Mouse (Mus musculus) bone marrow, adult 2 months (tissue): ENCODE measurements around the gene Il23a.

Experiments
- CTCF ChIP-seq: fragments of 200-500 bp; IDR thresholded peaks from 2 replicates; pipeline ENCODE4 v1.5.1; 2011; ENCODE audit warnings: low read length, control low read depth; ENCODE audit not compliant: control insufficient read depth, insufficient read depth
- POLR2A ChIP-seq: fragments of 200-500 bp; IDR thresholded peaks from 2 replicates; pipeline ENCODE4 v1.6.1; 2011; ENCODE audit warnings: low read depth, mild to moderate bottlenecking, control low read depth, low read length, borderline replicate concordance; ENCODE audit not compliant: control insufficient read depth

- TF ChIP-seq CTCF: no peak
- no peak for TF ChIP-seq POLR2A
Measured at GRCm38 (mm10) chr10:128297221-128297620, 1.3 kb downstream of the Il23a start.
